Mouse (Mus musculus) embryonic fibroblast, embryonic 13.5 days (primary cell): Measurements from ENCODE around the gene Phactr3. TPM values are rescaled to one million over a fixed set of nuclear protein-coding genes. Genes with fewer than 3 reads are reported as not detected.

Experiments used
- H3K27ac ChIP-seq: 2 replicates; pipeline ENCODE4 v1.5.1; 2012; ENCODE audit warnings: low read length, control low read depth, inconsistent platforms; ENCODE audit not compliant: insufficient read depth
- H3K4me1 ChIP-seq: 2 replicates; pipeline ENCODE4 v1.6.1; 2011; ENCODE audit warnings: low read length; ENCODE audit not compliant: control insufficient read depth, insufficient read depth
- H3K4me3 ChIP-seq: 2 replicates; pipeline ENCODE4 v1.5.1; 2011; ENCODE audit warnings: mild to moderate bottlenecking, control low read depth, low read length; ENCODE audit not compliant: insufficient read depth
- CTCF ChIP-seq: IDR thresholded peaks from 2 replicates; pipeline ENCODE4 v1.5.1; 2011; ENCODE audit warnings: mild to moderate bottlenecking, control low read depth, low read length, moderate library complexity, borderline replicate concordance; ENCODE audit not compliant: insufficient read depth
- POLR2A ChIP-seq: IDR thresholded peaks from 2 replicates; pipeline ENCODE4 v1.6.1; 2011; ENCODE audit warnings: low read depth, mild to moderate bottlenecking, control low read depth, low read length, moderate library complexity
- polyA plus RNA-seq: library from polyadenylated mRNA; stranded (reverse); fragments of >200 nt; gene quantifications from 2 replicates; pipeline ENCODE4 v1.2.4, GENCODE M21; 2011; ENCODE audit warnings: low read depth; ENCODE audit not compliant: missing spikeins, insufficient read length

Gene Phactr3
- polyA plus RNA-seq, 1 experiment, result not detected

- no peak for TF ChIP-seq CTCF
- no peak for TF ChIP-seq POLR2A
- no peaks in the 10 kb centered on the region for H3K4me1 ChIP-seq
- no peak overlapping the region for H3K4me3 ChIP-seq
- H3K27ac ChIP-seq, result no peak overlapping the region
Measured at GRCm38 (mm10) chr2:178184862-178185261, 66.1 kb downstream of the Phactr3 start.

- Histone ChIP-seq H3K4me3 (no peak overlapping the region), H3K4me1 (no peaks in the 10 kb centered on the region), H3K27ac (no peak overlapping the region)
- TF ChIP-seq POLR2A (no peak), CTCF (no peak)
Measured at GRCm38 (mm10) chr2:178188988-178189387, 70.2 kb downstream of the Phactr3 start.

DNA sequence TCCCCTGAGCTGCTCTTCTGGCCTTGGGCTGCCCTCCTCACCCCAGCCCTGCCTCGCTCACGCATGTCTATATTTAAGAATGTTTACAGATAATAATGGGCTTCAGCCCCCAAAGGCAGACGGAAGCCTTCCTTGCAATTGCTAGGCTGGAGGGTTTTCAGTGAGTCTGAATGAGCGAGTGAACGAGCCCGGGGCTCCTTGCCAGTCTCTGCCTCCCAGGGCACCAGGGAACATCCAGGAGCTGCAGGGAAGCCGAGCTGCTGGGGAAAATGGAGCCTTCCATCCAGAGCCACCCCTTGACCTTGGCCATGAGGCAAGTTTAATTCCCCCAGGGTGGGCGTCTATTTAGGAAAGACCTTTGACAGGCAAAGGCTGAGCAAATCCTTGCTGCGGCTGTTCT is 74.1 kb downstream of the Phactr3 start:
- TF ChIP-seq CTCF, result no peak
- TF ChIP-seq POLR2A, result no peak
- Histone ChIP-seq H3K4me1 (no peaks in the 10 kb centered on the region), H3K27ac (no peak overlapping the region), H3K4me3 (no peak overlapping the region)

DNA sequence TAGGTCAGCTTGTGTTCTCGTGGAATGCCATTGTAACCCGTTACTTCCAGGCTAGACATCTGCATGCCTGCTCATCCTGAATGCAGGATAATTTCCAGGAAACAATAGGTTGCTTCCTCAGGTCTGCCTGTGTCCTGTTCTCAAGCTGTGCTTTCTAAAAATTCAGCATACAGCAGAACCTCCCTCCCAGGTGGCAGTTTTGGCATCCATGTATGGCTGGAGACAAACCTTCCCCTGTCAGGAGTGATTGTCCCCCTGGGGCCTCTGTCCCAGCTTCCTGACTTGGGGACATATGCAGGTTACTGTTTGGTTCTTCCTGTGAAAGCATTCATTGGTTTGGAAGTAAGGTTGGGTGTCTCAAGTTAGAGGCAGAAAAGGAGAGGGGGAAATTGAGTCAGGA is 74.7 kb downstream of the Phactr3 start:
- Histone ChIP-seq H3K4me1 (no peaks in the 10 kb centered on the region), H3K27ac (no peak overlapping the region), H3K4me3 (no peak overlapping the region)
- TF ChIP-seq CTCF, result no peak
- no peak for TF ChIP-seq POLR2A

GRCm38 (mm10) chr2:178194908-178195307 is 76.1 kb downstream of the Phactr3 start:
- Histone ChIP-seq H3K27ac (no peak overlapping the region), H3K4me1 (no peaks in the 10 kb centered on the region), H3K4me3 (no peak overlapping the region)
- TF ChIP-seq POLR2A, result no peak
- TF ChIP-seq CTCF, result no peak

- TF ChIP-seq POLR2A, result no peak
- no peak for TF ChIP-seq CTCF
Measured at GRCm38 (mm10) chr2:178196038-178196437, 77.3 kb downstream of the Phactr3 start.

GRCm38 (mm10) chr2:178197542-178197941 is 78.8 kb downstream of the Phactr3 start:
- no peaks in the 10 kb centered on the region for H3K4me1 ChIP-seq

More at GRCm38 (mm10) chr2:178196038-178196437, 77.3 kb downstream of the Phactr3 start:
- Histone ChIP-seq H3K4me1 (no peaks in the 10 kb centered on the region), H3K4me3 (no peak overlapping the region), H3K27ac (no peak overlapping the region)

GRCm38 (mm10) chr2:178204455-178204854 is 85.7 kb downstream of the Phactr3 start:
- Histone ChIP-seq H3K27ac (no peak overlapping the region), H3K4me3 (no peak overlapping the region), H3K4me1 (no peaks in the 10 kb centered on the region)
- no peak for TF ChIP-seq CTCF
- no peak for TF ChIP-seq POLR2A

More at GRCm38 (mm10) chr2:178197542-178197941, 78.8 kb downstream of the Phactr3 start:
- no peak for TF ChIP-seq CTCF
- no peak for TF ChIP-seq POLR2A
- H3K27ac ChIP-seq, result no peak overlapping the region
- H3K4me3 ChIP-seq, result no peak overlapping the region

DNA sequence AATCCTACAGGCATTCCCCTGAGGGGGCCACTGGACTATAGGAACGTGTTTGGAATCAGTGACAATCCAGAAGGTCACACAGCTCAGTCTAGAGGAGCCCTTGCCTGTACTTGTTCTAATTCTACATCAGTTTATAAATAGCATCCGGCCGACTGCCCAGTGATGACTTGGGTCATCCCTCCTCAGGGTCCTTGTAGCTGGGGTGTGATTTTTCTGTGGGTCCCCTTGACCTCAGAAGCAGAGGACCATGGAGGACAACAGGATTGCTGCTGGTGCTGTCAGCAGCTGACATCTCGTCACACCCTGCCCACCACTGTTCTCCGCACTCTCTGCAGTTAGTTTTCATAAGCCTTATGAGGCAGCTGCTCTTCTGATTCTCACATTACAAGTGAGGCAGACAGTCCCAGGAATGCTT is 89.4 kb downstream of the Phactr3 start:
- no peak for TF ChIP-seq CTCF
- no peak for TF ChIP-seq POLR2A
- H3K4me1 ChIP-seq, result no peaks in the 10 kb centered on the region

GRCm38 (mm10) chr2:178213826-178214225 is 95.1 kb downstream of the Phactr3 start:
- TF ChIP-seq CTCF (no peak), POLR2A (no peak)
- Histone ChIP-seq H3K27ac (no peak overlapping the region), H3K4me1 (no peaks in the 10 kb centered on the region), H3K4me3 (no peak overlapping the region)

More for the DNA sequence above, 89.4 kb downstream of the Phactr3 start:
- no peak overlapping the region for H3K27ac ChIP-seq
- no peak overlapping the region for H3K4me3 ChIP-seq

- no peaks in the 10 kb centered on the region for H3K4me1 ChIP-seq
- no peak overlapping the region for H3K27ac ChIP-seq
- H3K4me3 ChIP-seq, result no peak overlapping the region
- TF ChIP-seq CTCF, result no peak
- TF ChIP-seq POLR2A, result no peak
Measured at GRCm38 (mm10) chr2:178214531-178214930, 95.8 kb downstream of the Phactr3 start.
